Mouse (Mus musculus) hindbrain, postnatal 0 days (tissue): ENCODE results near the gene Panx2. TPM values are rescaled to one million over a fixed set of nuclear protein-coding genes. Genes with fewer than 3 reads are reported as not detected.

ENCODE experiments used
- ATAC-seq: fragments of 200-750 bp; cut with Nextera tagmentation; 2 replicates; pipeline ENCODE4 v1.8.0; 2017; ENCODE audit warnings: mild to moderate bottlenecking, moderate TSS enrichment, moderate library complexity
- DNase-seq: peaks from one replicate; pipeline ENCODE4 v3.0.0-alpha.2; 2015; ENCODE audit warnings: low spot score
- H3K27ac ChIP-seq: fragments of 300-500 bp; sonication (generic); 2 replicates; pipeline ENCODE4 v1.5.1; 2014; ENCODE audit warnings: mild to moderate bottlenecking
- H3K27me3 ChIP-seq: fragments of 300-500 bp; sonication (generic); 2 replicates; pipeline ENCODE4 v1.6.1; 2014; ENCODE audit warnings: low read length, mixed read lengths; ENCODE audit not compliant: insufficient read depth
- H3K36me3 ChIP-seq: fragments of 300-500 bp; sonication (generic); 2 replicates; pipeline ENCODE4 v1.6.1; 2014; ENCODE audit warnings: low read length, mixed read lengths; ENCODE audit not compliant: insufficient read depth
- H3K4me1 ChIP-seq: fragments of 300-500 bp; sonication (generic); 2 replicates; pipeline ENCODE4 v1.6.1; 2014; ENCODE audit warnings: antibody characterized with exemption, low read length, mixed read lengths; ENCODE audit not compliant: insufficient read depth
- H3K4me2 ChIP-seq: fragments of 300-500 bp; sonication (generic); 2 replicates; pipeline ENCODE4 v1.6.1; 2014; ENCODE audit warnings: low read depth, mild to moderate bottlenecking, low read length, moderate library complexity, mixed read lengths
- H3K4me3 ChIP-seq: fragments of 300-500 bp; sonication (generic); 2 replicates; pipeline ENCODE4 v1.5.1; 2014; ENCODE audit warnings: low read length
- H3K9ac ChIP-seq: fragments of 300-500 bp; sonication (generic); replicated peaks from 2 replicates; pipeline ENCODE4 v1.6.1; 2014; ENCODE audit warnings: mild to moderate bottlenecking, low read length, moderate library complexity, mixed read lengths
- H3K9me3 ChIP-seq: fragments of 300-500 bp; sonication (generic); 2 replicates; pipeline ENCODE4 v1.6.1; 2016; ENCODE audit warnings: low read length, mixed read lengths
- CTCF ChIP-seq: IDR thresholded peaks from 2 replicates; pipeline ENCODE4 v1.5.1; 2016; ENCODE audit warnings: antibody characterized with exemption, control low read depth, low read depth
- WGBS: fragments of 180-500 bp; shearing (Covaris S2); extraction: QIAGEN DNeasy Blood & Tissue Kit; methylation state at CpG from one replicate; pipeline ENCODE4 v1.1.7; 2014; 5-methylcytosine and 5-hydroxymethylcytosine counted together
- polyA plus RNA-seq: library from polyadenylated mRNA; unstranded; fragments of >200 nt; fragmentation: Nextera tagmentation; extraction: Ambion mirVana; gene quantifications from 2 replicates; pipeline ENCODE4 v1.2.1, GENCODE M21; 2015
- total RNA-seq: library from RNA; depleted of rRNA; stranded (reverse); fragments of >200 nt; gene quantifications from 2 replicates; pipeline ENCODE4 v1.2.3, GENCODE M21; 2014

The Panx2 gene
- total and polyA plus RNA-seq, 2 experiments from 2014 or later = 8.3 to 17.9 TPM

DNA sequence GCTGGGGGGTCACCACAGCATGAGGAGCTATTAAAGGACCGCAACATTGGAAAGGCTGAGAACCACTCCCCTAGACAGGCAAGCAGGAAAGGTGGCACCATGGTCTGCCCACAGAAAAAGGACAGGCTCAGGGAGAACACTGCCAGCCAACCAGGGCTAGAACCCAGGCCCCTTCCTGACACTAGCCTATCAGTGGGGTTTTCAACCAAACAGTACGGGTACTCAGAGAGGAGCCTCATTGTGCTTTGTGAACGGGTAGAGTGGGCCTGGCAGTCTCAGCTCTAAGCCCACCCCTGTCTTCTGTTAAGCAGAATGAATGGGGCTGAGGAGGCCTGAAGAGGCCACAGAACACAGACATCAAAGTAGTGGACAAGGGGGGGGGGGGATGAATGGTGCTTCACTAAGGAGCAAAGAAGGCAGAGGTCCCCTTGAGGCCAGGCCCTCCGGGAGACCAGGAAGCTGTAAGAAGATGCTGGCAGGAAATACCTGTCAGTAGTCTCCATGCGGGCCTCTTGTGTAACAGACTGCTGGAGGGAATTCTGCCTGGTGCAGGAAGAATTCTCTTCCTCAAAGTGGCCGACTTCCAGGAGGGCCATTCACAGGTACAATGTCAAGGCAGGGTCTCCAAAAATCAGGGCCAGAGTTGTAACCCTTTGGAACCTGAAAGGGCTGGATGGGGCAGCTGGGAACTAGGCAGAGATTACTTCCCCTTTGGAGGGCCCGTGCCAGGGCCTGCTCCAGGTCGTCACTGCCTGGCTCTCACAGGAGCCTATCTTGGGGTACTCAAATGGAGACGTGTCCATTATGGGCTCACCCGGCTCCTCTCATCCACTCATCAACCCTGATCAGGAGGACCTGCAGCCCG lies 15.3 kb downstream of the Panx2 start, which contains the start of gene Trabd:
Gene Trabd (plus strand): TSS at position 512 of the 865 bp plus-strand sequence.
- Histone ChIP-seq H3K36me3 (no peaks in the 10 kb centered on the region), H3K9ac (peak within 1 kb of the TSS; percentile 91), H3K4me1 (peaks cover 23% of the 10 kb centered on the region), H3K27ac (peak within 1 kb of the TSS; percentile 88), H3K9me3 (no peaks in the 10 kb centered on the region), H3K4me2 (peak within 1 kb of the TSS; percentile 89), H3K4me3 (peak within 1 kb of the TSS; percentile 81), H3K27me3 (no peaks in the 10 kb centered on the region)
- TF ChIP-seq CTCF = no peak
- ATAC-seq (peak; percentile 15; the same call in 1 of the 2 replicates), DNase-seq (peak; percentile 36)
- 24% methylated on average over 11 of the region's 11 CpGs for WGBS

DNA sequence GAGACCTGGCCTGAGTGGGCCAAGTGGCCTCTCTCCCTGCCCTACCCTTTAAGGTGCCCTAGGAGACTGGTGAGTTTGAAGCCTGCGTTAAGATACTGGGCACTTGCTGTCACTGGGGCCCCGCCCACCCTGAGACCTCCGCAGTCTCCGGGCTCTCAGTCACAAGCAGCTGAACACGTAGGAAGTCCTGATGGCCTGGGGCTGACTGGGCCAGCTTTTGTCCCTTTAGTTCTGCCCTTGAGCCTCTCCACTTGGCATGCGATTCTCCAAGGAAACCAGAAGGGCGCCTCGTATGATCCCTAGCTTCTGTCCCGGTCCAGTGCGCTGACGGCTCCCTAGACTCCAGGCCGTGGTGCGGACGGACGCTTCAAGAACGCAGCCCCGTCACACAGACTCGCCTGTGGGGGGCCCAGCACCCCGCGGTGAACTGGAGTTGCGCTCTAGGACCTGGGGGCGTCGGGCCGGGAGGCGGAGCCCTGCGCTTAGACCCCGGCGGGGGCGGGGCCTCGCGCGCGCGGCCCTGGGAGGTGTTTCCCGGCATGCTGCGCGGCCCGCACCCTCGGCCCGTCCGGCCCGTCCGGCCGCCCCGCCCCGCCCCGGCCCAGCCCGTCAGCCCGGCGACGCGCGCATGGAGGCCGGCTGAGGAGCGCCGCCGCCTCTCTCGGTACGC lies 16.1 kb downstream of the Panx2 start:
- Histone ChIP-seq H3K4me1 (peaks cover 23% of the 10 kb centered on the region), H3K27ac (peak overlapping the region; percentile 88), H3K9ac (peak overlapping the region; percentile 91), H3K9me3 (no peaks in the 10 kb centered on the region), H3K36me3 (no peaks in the 10 kb centered on the region), H3K4me3 (peak overlapping the region; percentile 81), H3K4me2 (peak overlapping the region; percentile 89), H3K27me3 (no peaks in the 10 kb centered on the region)
- peak; percentile 96 for DNase-seq
- ATAC-seq = peak; percentile 93
- WGBS = 0% methylated on average over 40 of the region's 59 CpGs
- peak; percentile 34; the same call in 1 of the 2 replicates for TF ChIP-seq CTCF

DNA sequence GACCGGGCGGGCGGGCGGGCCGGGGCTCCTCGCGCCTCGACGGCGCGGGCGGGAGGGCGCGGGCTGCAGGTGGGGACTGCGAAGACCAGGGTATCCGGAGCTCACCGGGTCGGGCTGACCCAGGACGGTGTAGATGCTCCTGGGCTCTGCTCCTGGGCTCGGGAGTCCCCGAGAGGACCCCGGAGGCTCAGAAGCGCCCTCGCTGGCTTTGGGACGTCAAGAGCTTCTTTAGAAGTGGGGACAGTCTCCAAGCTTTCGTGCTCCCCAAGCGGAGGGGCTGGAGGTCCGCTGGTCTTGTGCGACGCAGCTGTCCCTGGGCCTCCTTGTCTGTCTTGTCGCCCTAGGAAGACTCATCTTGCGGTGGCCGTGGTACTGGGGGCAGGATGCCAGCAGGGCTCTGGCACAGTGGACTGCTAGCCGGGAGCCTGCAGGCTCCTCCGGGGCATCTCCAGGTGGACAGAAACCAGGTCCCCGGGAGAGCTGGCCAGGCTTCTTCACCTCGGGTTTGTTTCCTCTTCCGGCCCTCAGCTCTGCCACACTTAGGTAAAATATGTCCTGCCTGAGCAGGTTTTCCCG lies 16.7 kb downstream of the Panx2 start:
- Histone ChIP-seq H3K4me1 (peaks cover 23% of the 10 kb centered on the region), H3K9ac (peak overlapping the region; percentile 91), H3K4me3 (peak overlapping the region; percentile 81), H3K4me2 (peak overlapping the region; percentile 89), H3K27ac (peak overlapping the region; percentile 88), H3K9me3 (no peaks in the 10 kb centered on the region), H3K27me3 (no peaks in the 10 kb centered on the region), H3K36me3 (no peaks in the 10 kb centered on the region)
- WGBS = under 1% methylated on average over 30 of the region's 39 CpGs
- peak; percentile 50 for DNase-seq
- peak; percentile 66 for ATAC-seq
- 0 out of 2 replicates have a peak, but pooled peaks have one; percentile 1 for TF ChIP-seq CTCF

GRCm38 (mm10) chr15:89078208-89078836 lies 18.8 kb downstream of the Panx2 start:
- TF ChIP-seq CTCF = no peak
- no peak overlapping the region for H3K4me3 ChIP-seq

GRCm38 (mm10) chr15:89083906-89084305 lies 24.4 kb downstream of the Panx2 start:
- Histone ChIP-seq H3K4me2 (no peak overlapping the region), H3K4me1 (peaks cover 3% of the 10 kb centered on the region; the same call in 1 of the 2 replicates), H3K36me3 (peaks cover 48% of the 10 kb centered on the region), H3K4me3 (no peak overlapping the region), H3K9ac (no peak overlapping the region), H3K27ac (no peak overlapping the region), H3K9me3 (no peaks in the 10 kb centered on the region), H3K27me3 (no peaks in the 10 kb centered on the region)
- no peak for TF ChIP-seq CTCF
- ATAC-seq (no peak), DNase-seq (no peak)
- 90% methylated on average over 1 of the region's 1 CpGs for WGBS

More at GRCm38 (mm10) chr15:89078208-89078836, 18.8 kb downstream of the Panx2 start:
- H3K27ac ChIP-seq = no peak overlapping the region; the same call in 1 of the 2 replicates
- H3K9me3 ChIP-seq = no peaks in the 10 kb centered on the region
- no peaks in the 10 kb centered on the region for H3K27me3 ChIP-seq
- peaks cover 23% of the 10 kb centered on the region for H3K4me1 ChIP-seq
- H3K9ac ChIP-seq = 0 out of 2 replicates have a peak overlapping the region, but pooled peaks have one; percentile 91
- ATAC-seq = no peak
- WGBS = 67% methylated on average over 9 of the region's 9 CpGs
- peaks cover 18% of the 10 kb centered on the region; the same call in 1 of the 2 replicates for H3K36me3 ChIP-seq
- DNase-seq = no peak
- peak overlapping the region; percentile 89 for H3K4me2 ChIP-seq

- H3K4me2 ChIP-seq = no peak overlapping the region
- WGBS = 88% methylated on average over 2 of the region's 2 CpGs
- peaks cover 3% of the 10 kb centered on the region; the same call in 1 of the 2 replicates for H3K4me1 ChIP-seq
- H3K9me3 ChIP-seq = no peaks in the 10 kb centered on the region
- no peak overlapping the region for H3K9ac ChIP-seq
- TF ChIP-seq CTCF = no peak
- no peaks in the 10 kb centered on the region for H3K27me3 ChIP-seq
- H3K27ac ChIP-seq = no peak overlapping the region
- no peak for ATAC-seq
- peaks cover 48% of the 10 kb centered on the region for H3K36me3 ChIP-seq
- no peak overlapping the region for H3K4me3 ChIP-seq
- DNase-seq = no peak
These were observed 25.3 kb downstream of the Panx2 start for GRCm38 (mm10) chr15:89084826-89085225.
